Mouse (Mus musculus) left cerebral cortex, adult 2 months (tissue): Measurements from ENCODE around the gene Gm3404. TPM values are rescaled to one million over a fixed set of nuclear protein-coding genes. Genes with fewer than 3 reads are reported as not detected.
"Not testable (repeated sequence)": the region's sequence is repeated elsewhere in the genome, so short reads cannot be mapped to it uniquely, and the experiment has no call there.

Experiments used
- DNase-seq, 2 experiments: peaks; one replicate each; pipeline ENCODE4 v3.0.0; 2021 to 2022; ENCODE audit warnings: low spot score in 2 of 2, mixed read lengths in 1 of 2; ENCODE audit errors: extremely low spot score in 1 of 2
- H3K27ac ChIP-seq: fragments of 200-600 bp; 2 replicates; pipeline ENCODE4 v1.8.1; 2022
- H3K4me3 ChIP-seq: fragments of 200-600 bp; 2 replicates; pipeline ENCODE4 v1.8.1; 2022
- CTCF ChIP-seq: fragments of 200-600 bp; IDR thresholded peaks from 2 replicates; pipeline ENCODE4 v1.8.1; 2022; ENCODE audit warnings: antibody characterized with exemption, mild to moderate bottlenecking, moderate library complexity
- intact Hi-C: fragments of 180-260 bp; cut with DNase I; formaldehyde crosslinking; loops from one replicate; pipeline ENCODE4 v1.15.1; 2025
- total RNA-seq, 2 experiments: library from RNA; stranded (reverse); gene quantifications; 2 replicates each; pipeline ENCODE4 v1.2.3; 2021

Gm3404 gene
- total RNA-seq, 2 experiments from 2014 or later = not detected

DNA sequence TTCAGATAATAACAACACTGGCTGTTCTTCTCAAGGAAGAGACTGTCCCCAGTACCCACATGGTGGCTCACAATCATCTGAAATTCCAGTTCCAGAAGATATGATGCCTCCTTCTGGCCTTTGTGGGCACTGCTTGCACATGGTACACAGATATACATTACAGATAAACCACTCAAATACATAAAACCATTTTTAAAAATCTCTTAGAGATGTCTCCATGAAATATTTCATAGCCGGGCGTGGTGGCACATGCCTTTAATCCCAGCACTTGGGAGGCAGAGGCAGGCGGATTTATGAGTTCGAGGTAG, 47.1 kb downstream of the Gm3404 start:
- intact Hi-C loops = loop anchor here (2.0 kb wide), 1 partner anchor 98 kb away; no protein-coding TSS in a partner anchor
- TF ChIP-seq CTCF = peak; percentile 14
- not testable (repeated sequence) for H3K4me3 ChIP-seq, H3K27ac ChIP-seq, DNase-seq

DNA sequence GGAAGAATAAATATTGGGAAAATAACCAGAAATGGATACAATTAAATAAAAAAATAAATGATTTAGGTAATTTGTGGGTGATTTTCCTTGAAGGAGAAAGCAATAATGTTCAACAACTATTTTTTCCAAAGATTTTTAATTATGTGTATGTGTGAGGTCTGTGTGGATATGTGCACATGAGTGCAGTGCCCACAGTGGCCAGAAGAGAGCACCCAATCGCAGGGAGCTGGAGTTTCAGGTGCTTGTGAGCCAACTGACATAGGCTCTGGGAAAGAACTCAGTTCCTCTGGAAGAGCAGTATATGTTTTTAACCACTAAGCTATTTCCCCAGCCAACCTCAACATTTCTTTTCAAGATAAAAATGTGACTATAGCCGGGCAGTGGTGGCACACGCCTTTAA, 51.1 kb downstream of the Gm3404 start:
- intact Hi-C loops = no loop called here
- peak; percentile 30 for TF ChIP-seq CTCF
- H3K27ac ChIP-seq = no peak overlapping the region
- H3K4me3 ChIP-seq = no peak overlapping the region
- DNase-seq = no peak

Other genes with a start within 250 kb of the Gm3404 start
- gene Wasf3, start 140.8 kb upstream of the Gm3404 start, total RNA-seq = 10 to 100 TPM; 90.3 to 93.9 TPM
- gene Gm6408, start 43.8 kb upstream of the Gm3404 start, total RNA-seq = not detected
- not detected for gene Gm6370, start 34.4 kb upstream of the Gm3404 start, total RNA-seq
- not detected for gene 4930449I24Rik, start 23.4 kb upstream of the Gm3404 start, total RNA-seq
- not detected for gene Gm3402, start 11.7 kb upstream of the Gm3404 start, total RNA-seq
- not detected for gene Gm3409, start 11.8 kb downstream of the Gm3404 start, total RNA-seq
- gene Gm3415, start 30.3 kb downstream of the Gm3404 start, total RNA-seq = not detected
- gene Gpr12, start 59.4 kb downstream of the Gm3404 start, total RNA-seq = 10 to 100 TPM; 26.7 to 27.7 TPM